Mouse (Mus musculus) G1E (cell line): ENCODE results near the gene Fcrl1. TPM values are rescaled to one million over a fixed set of nuclear protein-coding genes. Genes with fewer than 3 reads are reported as not detected.

Experiments
- ATAC-seq: 2 replicates; pipeline ENCODE4 v1.8.0; 2016; ENCODE audit warnings: mild to moderate bottlenecking; ENCODE audit not compliant: insufficient number of reproducible peaks, poor library complexity, low FRiP score, severe bottlenecking; ENCODE audit errors: extremely low read depth
- DNase-seq: peaks from one replicate; pipeline ENCODE4 v3.0.0; 2012; ENCODE audit warnings: low spot score
- H3K27me3 ChIP-seq: 2 replicates; pipeline ENCODE4 v1.6.1; 2012; ENCODE audit warnings: mild to moderate bottlenecking, low read length, inconsistent platforms; ENCODE audit not compliant: insufficient read depth
- H3K36me3 ChIP-seq: replicated peaks from 2 replicates; pipeline ENCODE3; 2012; ENCODE audit warnings: mild to moderate bottlenecking, inconsistent platforms
- H3K4me1 ChIP-seq: 2 replicates; pipeline ENCODE4 v1.6.1; 2012; ENCODE audit warnings: low read depth, low read length, inconsistent platforms, mixed read lengths; ENCODE audit not compliant: insufficient read depth
- H3K4me3 ChIP-seq: 2 replicates; pipeline ENCODE4 v1.5.1; 2012; ENCODE audit warnings: low read depth, mild to moderate bottlenecking, inconsistent platforms, low read length, moderate library complexity, mixed read lengths
- H3K9me3 ChIP-seq: replicated peaks from 2 replicates; pipeline ENCODE4 v1.6.1; 2012; ENCODE audit warnings: inconsistent platforms
- CTCF ChIP-seq: IDR thresholded peaks from 2 replicates; pipeline ENCODE4 v1.5.1; 2012; ENCODE audit warnings: low read depth, low read length, inconsistent platforms, mixed read lengths
- GATA1 ChIP-seq: IDR thresholded peaks from 2 replicates; pipeline ENCODE4 v1.6.1; 2012; ENCODE audit warnings: borderline replicate concordance, low read length, inconsistent platforms, mixed read lengths
- GATA2 ChIP-seq: IDR thresholded peaks from 2 replicates; pipeline ENCODE4 v1.6.1; 2012; ENCODE audit warnings: low read depth, low read length, inconsistent platforms, borderline replicate concordance
- POLR2AphosphoS5 ChIP-seq: IDR thresholded peaks from 2 replicates; pipeline ENCODE4 v1.6.1; 2012; ENCODE audit warnings: low read depth, low read length, inconsistent platforms; ENCODE audit not compliant: insufficient replicate concordance
- TAL1 ChIP-seq: conservative IDR thresholded peaks from 2 replicates; pipeline ENCODE4 v1.6.1; 2012; ENCODE audit warnings: low read depth, low read length, inconsistent platforms, mixed read lengths
- polyA plus RNA-seq: library from polyadenylated mRNA; stranded (reverse); fragments of >175 nt; gene quantifications from 2 replicates; pipeline ENCODE4 v1.2.3, GENCODE M21; 2012
- total RNA-seq, 2 experiments: library from RNA; stranded (forward) in 1 of 2; stranded (reverse) in 1 of 2; fragments of 200-1000 nt in 1 of 2; fragments of >200 nt in 1 of 2; fragmentation: Nextera tagmentation in 1 of 2; gene quantifications; 2 replicates each; pipeline ENCODE4 v1.2.3; 2014 to 2017

Fcrl1 gene
- total and polyA plus RNA-seq, 3 experiments = 0.33 TPM; not detected in 2

- H3K9me3 ChIP-seq = no peaks in the 10 kb centered on the region
- no peaks in the 10 kb centered on the region for H3K36me3 ChIP-seq
- no peak for ATAC-seq
- no peak for TF ChIP-seq TAL1
- TF ChIP-seq GATA1 = no peak
- TF ChIP-seq GATA2 = no peak
- TF ChIP-seq POLR2AphosphoS5 = no peak
- no peak for TF ChIP-seq CTCF
- no peaks in the 10 kb centered on the region; the same call in 1 of the 2 replicates for H3K27me3 ChIP-seq
- no peak overlapping the region for H3K4me3 ChIP-seq
- DNase-seq = no peak
- H3K4me1 ChIP-seq = no peaks in the 10 kb centered on the region
Observed at GRCm38 (mm10) chr3:87381806-87382712, 5.9 kb downstream of the Fcrl1 start.

- no peaks in the 10 kb centered on the region for H3K4me1 ChIP-seq
Observed at GRCm38 (mm10) chr3:87383308-87383707, 7.1 kb downstream of the Fcrl1 start.

GRCm38 (mm10) chr3:87385105-87385504 is 8.9 kb downstream of the Fcrl1 start:
- no peak overlapping the region for H3K4me3 ChIP-seq
- H3K9me3 ChIP-seq = no peaks in the 10 kb centered on the region
- ATAC-seq (no peak), DNase-seq (no peak)
- TF ChIP-seq GATA1 = no peak
- TF ChIP-seq GATA2 = no peak
- TF ChIP-seq POLR2AphosphoS5 = no peak
- TF ChIP-seq TAL1 = no peak
- TF ChIP-seq CTCF = no peak
- H3K36me3 ChIP-seq = no peaks in the 10 kb centered on the region
- no peaks in the 10 kb centered on the region; the same call in 1 of the 2 replicates for H3K27me3 ChIP-seq
- H3K4me1 ChIP-seq = no peaks in the 10 kb centered on the region

More at GRCm38 (mm10) chr3:87383308-87383707, 7.1 kb downstream of the Fcrl1 start:
- DNase-seq (no peak), ATAC-seq (no peak)
- H3K9me3 ChIP-seq = no peaks in the 10 kb centered on the region
- H3K27me3 ChIP-seq = no peaks in the 10 kb centered on the region; the same call in 1 of the 2 replicates
- H3K36me3 ChIP-seq = no peaks in the 10 kb centered on the region
- no peak overlapping the region for H3K4me3 ChIP-seq
- TF ChIP-seq GATA1 = no peak
- TF ChIP-seq GATA2 = no peak
- no peak for TF ChIP-seq CTCF
- no peak for TF ChIP-seq TAL1
- no peak for TF ChIP-seq POLR2AphosphoS5

- TF ChIP-seq GATA1 (no peak), CTCF (no peak), POLR2AphosphoS5 (no peak), GATA2 (no peak), TAL1 (no peak)
- H3K9me3 ChIP-seq = no peaks in the 10 kb centered on the region
- peaks cover 5% of the 10 kb centered on the region; the same call in 1 of the 2 replicates for H3K27me3 ChIP-seq
- DNase-seq = no peak
- no peak for ATAC-seq
- no peaks in the 10 kb centered on the region for H3K4me1 ChIP-seq
- H3K4me3 ChIP-seq = no peak overlapping the region
- H3K36me3 ChIP-seq = no peaks in the 10 kb centered on the region
Observed at GRCm38 (mm10) chr3:87390935-87391334, 14.7 kb downstream of the Fcrl1 start.

GRCm38 (mm10) chr3:87398809-87399208 is 22.6 kb downstream of the Fcrl1 start:
- no peaks in the 10 kb centered on the region for H3K4me1 ChIP-seq

GRCm38 (mm10) chr3:87399906-87400305 is 23.7 kb downstream of the Fcrl1 start:
- H3K27me3 ChIP-seq = peaks cover 3% of the 10 kb centered on the region; the same call in 1 of the 2 replicates
- TF ChIP-seq CTCF = no peak
- no peaks in the 10 kb centered on the region for H3K9me3 ChIP-seq
- DNase-seq (no peak), ATAC-seq (no peak)
- H3K4me1 ChIP-seq = no peaks in the 10 kb centered on the region
- no peaks in the 10 kb centered on the region for H3K36me3 ChIP-seq
- no peak overlapping the region for H3K4me3 ChIP-seq

More at GRCm38 (mm10) chr3:87398809-87399208, 22.6 kb downstream of the Fcrl1 start:
- TF ChIP-seq CTCF (no peak), GATA2 (no peak), POLR2AphosphoS5 (no peak), GATA1 (no peak), TAL1 (no peak)
- ATAC-seq = no peak
- Histone ChIP-seq H3K36me3 (no peaks in the 10 kb centered on the region), H3K9me3 (no peaks in the 10 kb centered on the region), H3K4me3 (no peak overlapping the region), H3K27me3 (peaks cover 3% of the 10 kb centered on the region; the same call in 1 of the 2 replicates)
- DNase-seq = no peak

- DNase-seq = no peak
- Histone ChIP-seq H3K4me3 (no peak overlapping the region), H3K36me3 (no peaks in the 10 kb centered on the region), H3K4me1 (no peaks in the 10 kb centered on the region), H3K27me3 (peaks cover 3% of the 10 kb centered on the region; the same call in 1 of the 2 replicates), H3K9me3 (no peaks in the 10 kb centered on the region)
- ATAC-seq = no peak
- TF ChIP-seq POLR2AphosphoS5 (no peak), GATA1 (no peak), CTCF (no peak), TAL1 (no peak), GATA2 (no peak)
Observed at GRCm38 (mm10) chr3:87401321-87401720, 25.1 kb downstream of the Fcrl1 start.
